Mouse (Mus musculus): ENCODE data around the gene Sox12. TPM values are rescaled to one million over a fixed set of nuclear protein-coding genes. Genes with fewer than 3 reads are reported as not detected.
"Not testable (repeated sequence)": the region's sequence is repeated elsewhere in the genome, so short reads cannot be mapped to it uniquely, and the experiment has no call there.

The Sox12 gene
- polyA plus RNA-seq (2015; fragmentation: Nextera tagmentation; extraction: Ambion mirVana): 13.8 and 14.9 TPM in 2 replicates

- Histone ChIP-seq H3K27ac (replicated peaks) (peak within 1 kb of the TSS; percentile 100), H3K36me3 (no peaks in the 10 kb centered on the region), H3K4me3 (peak within 1 kb of the TSS; percentile 75), H3K9ac (peak within 1 kb of the TSS; percentile 86), H3K4me1 (replicated peaks) (peaks cover 44% of the 10 kb centered on the region), H3K27me3 (no peaks in the 10 kb centered on the region), H3K4me2 (peak within 1 kb of the TSS; percentile 94), H3K9me3 (no peaks in the 10 kb centered on the region)
- under 1% methylated on average over 89 of the region's 104 CpGs for WGBS
- ATAC-seq (ENCODE audit: low FRiP score, low read depth): peak; percentile 68
Measured at GRCm38 (mm10) chr2:152397680-152398435, at the start of gene Sox12. Gene Sox12, minus strand, starts transcription at chr2:152398063.

GRCm38 (mm10) chr2:152447461-152447860, 49.6 kb upstream of the Sox12 start:
- Histone ChIP-seq H3K27ac (replicated peaks) (no peak overlapping the region), H3K4me2 (no peak overlapping the region), H3K36me3 (no peaks in the 10 kb centered on the region), H3K9ac (no peak overlapping the region), H3K27me3 (no peaks in the 10 kb centered on the region), H3K4me3 (no peak overlapping the region), H3K9me3 (no peaks in the 10 kb centered on the region), H3K4me1 (replicated peaks) (no peaks in the 10 kb centered on the region)
- ATAC-seq (ENCODE audit: low FRiP score, low read depth): no peak
- 47% methylated on average over 5 of the region's 5 CpGs for WGBS

- Histone ChIP-seq H3K27me3 (no peaks in the 10 kb centered on the region), H3K4me3 (no peak overlapping the region), H3K9ac (no peak overlapping the region), H3K4me2 (no peak overlapping the region), H3K36me3 (no peaks in the 10 kb centered on the region), H3K27ac (replicated peaks) (no peak overlapping the region), H3K9me3 (no peaks in the 10 kb centered on the region), H3K4me1 (replicated peaks) (no peaks in the 10 kb centered on the region)
- 69% methylated on average over 2 of the region's 2 CpGs for WGBS
- no peak for ATAC-seq (ENCODE audit: low FRiP score, low read depth)
Measured at GRCm38 (mm10) chr2:152446642-152447041, 48.8 kb upstream of the Sox12 start.

- no peaks in the 10 kb centered on the region for H3K27me3 ChIP-seq
- WGBS: 79% methylated on average over 7 of the region's 8 CpGs
Measured at GRCm38 (mm10) chr2:152443281-152443680, 45.4 kb upstream of the Sox12 start.

GRCm38 (mm10) chr2:152442322-152442721, 44.5 kb upstream of the Sox12 start:
- Histone ChIP-seq H3K27me3 (no peaks in the 10 kb centered on the region), H3K36me3 (no peaks in the 10 kb centered on the region), H3K9ac (no peak overlapping the region), H3K4me3 (no peak overlapping the region), H3K9me3 (no peaks in the 10 kb centered on the region), H3K27ac (replicated peaks) (no peak overlapping the region), H3K4me1 (replicated peaks) (peaks cover 1% of the 10 kb centered on the region), H3K4me2 (no peak overlapping the region)
- ATAC-seq (ENCODE audit: low FRiP score, low read depth): no peak
- WGBS: 49% methylated on average over 4 of the region's 4 CpGs

More at GRCm38 (mm10) chr2:152443281-152443680, 45.4 kb upstream of the Sox12 start:
- H3K36me3 ChIP-seq: no peaks in the 10 kb centered on the region
- ATAC-seq (ENCODE audit: low FRiP score, low read depth): no peak
- H3K4me1 ChIP-seq (replicated peaks): no peaks in the 10 kb centered on the region
- no peak overlapping the region for H3K9ac ChIP-seq
- no peak overlapping the region for H3K27ac ChIP-seq (replicated peaks)
- no peak overlapping the region for H3K4me2 ChIP-seq
- no peaks in the 10 kb centered on the region for H3K9me3 ChIP-seq
- no peak overlapping the region for H3K4me3 ChIP-seq

- 87% methylated on average over 2 of the region's 2 CpGs for WGBS
- ATAC-seq (ENCODE audit: low FRiP score, low read depth): no peak
- Histone ChIP-seq H3K4me1 (replicated peaks) (peaks cover 12% of the 10 kb centered on the region), H3K4me3 (no peak overlapping the region), H3K9ac (no peak overlapping the region), H3K4me2 (no peak overlapping the region), H3K27ac (replicated peaks) (no peak overlapping the region), H3K36me3 (no peaks in the 10 kb centered on the region), H3K9me3 (no peaks in the 10 kb centered on the region), H3K27me3 (no peaks in the 10 kb centered on the region)
Measured at GRCm38 (mm10) chr2:152439833-152440232, 42.0 kb upstream of the Sox12 start.

- Histone ChIP-seq H3K27ac (replicated peaks) (no peak overlapping the region), H3K4me2 (no peak overlapping the region), H3K9me3 (no peaks in the 10 kb centered on the region), H3K27me3 (no peaks in the 10 kb centered on the region), H3K36me3 (no peaks in the 10 kb centered on the region), H3K9ac (no peak overlapping the region), H3K4me3 (no peak overlapping the region), H3K4me1 (replicated peaks) (peaks cover 12% of the 10 kb centered on the region)
- no peak for ATAC-seq (ENCODE audit: low FRiP score, low read depth)
- 68% methylated on average over 1 of the region's 1 CpGs for WGBS
Measured at GRCm38 (mm10) chr2:152438963-152439362, 41.1 kb upstream of the Sox12 start.

GRCm38 (mm10) chr2:152436983-152437860, 39.4 kb upstream of the Sox12 start:
- peak overlapping the region; percentile 56 for H3K4me2 ChIP-seq
- no peaks in the 10 kb centered on the region for H3K36me3 ChIP-seq
- 0 out of 2 replicates have a peak overlapping the region, but pooled peaks have one; percentile 20 for H3K27ac ChIP-seq (replicated peaks)
- peak overlapping the region; percentile 26 for H3K4me3 ChIP-seq
- H3K9ac ChIP-seq: 0 out of 2 replicates have a peak overlapping the region, but pooled peaks have one; percentile 14
- peak; percentile 87 for ATAC-seq (ENCODE audit: low FRiP score, low read depth)
- H3K9me3 ChIP-seq: no peaks in the 10 kb centered on the region
- peaks cover 12% of the 10 kb centered on the region for H3K4me1 ChIP-seq (replicated peaks)
- WGBS: 4% methylated on average over 21 of the region's 23 CpGs
- H3K27me3 ChIP-seq: no peaks in the 10 kb centered on the region

- 69% methylated on average over 7 of the region's 7 CpGs for WGBS
- Histone ChIP-seq H3K36me3 (no peaks in the 10 kb centered on the region), H3K27me3 (no peaks in the 10 kb centered on the region), H3K4me3 (no peak overlapping the region), H3K4me2 (no peak overlapping the region), H3K4me1 (replicated peaks) (peaks cover 12% of the 10 kb centered on the region), H3K9ac (no peak overlapping the region), H3K27ac (replicated peaks) (0 out of 2 replicates have a peak overlapping the region, but pooled peaks have one; percentile 20), H3K9me3 (no peaks in the 10 kb centered on the region)
- no peak for ATAC-seq (ENCODE audit: low FRiP score, low read depth)
Measured at GRCm38 (mm10) chr2:152436405-152436901, 38.6 kb upstream of the Sox12 start.

GRCm38 (mm10) chr2:152428481-152428880, 30.6 kb upstream of the Sox12 start:
- not testable (repeated sequence) for H3K4me2 ChIP-seq; H3K36me3 ChIP-seq; H3K4me1 ChIP-seq (replicated peaks); H3K9me3 ChIP-seq; ATAC-seq (ENCODE audit: low FRiP score, low read depth); H3K9ac ChIP-seq; H3K27me3 ChIP-seq; H3K4me3 ChIP-seq; H3K27ac ChIP-seq (replicated peaks)
- whole genome bisulfite sequencing: 92% methylated on average over 2 of the region's 2 CpGs

GRCm38 (mm10) chr2:152427493-152427892, 29.6 kb upstream of the Sox12 start:
- 5% methylated on average over 12 of the region's 12 CpGs for WGBS
- 0 out of 2 replicates have a peak overlapping the region, but pooled peaks have one; percentile 3 for H3K4me3 ChIP-seq

More at GRCm38 (mm10) chr2:152427493-152427892, 29.6 kb upstream of the Sox12 start:
- H3K4me1 ChIP-seq (replicated peaks): peaks cover 10% of the 10 kb centered on the region
- H3K36me3 ChIP-seq: no peaks in the 10 kb centered on the region
- no peaks in the 10 kb centered on the region for H3K9me3 ChIP-seq
- H3K27me3 ChIP-seq: no peaks in the 10 kb centered on the region
- H3K27ac ChIP-seq (replicated peaks): no peak overlapping the region
- H3K4me2 ChIP-seq: peak overlapping the region; percentile 44
- H3K9ac ChIP-seq: no peak overlapping the region
- 0 out of 2 replicates have a peak, but pooled peaks have one; percentile 38 for ATAC-seq (ENCODE audit: low FRiP score, low read depth)
